Mouse (Mus musculus): ENCODE data around the gene Mboat7. TPM values are rescaled to one million over a fixed set of nuclear protein-coding genes. Genes with fewer than 3 reads are reported as not detected.
"Not testable (repeated sequence)": the region's sequence is repeated elsewhere in the genome, so short reads cannot be mapped to it uniquely, and the experiment has no call there.

The Mboat7 gene
- total RNA-seq (2015; ENCODE audit: low replicate concordance), result 17.7 and 29.3 TPM in 2 replicates
- total RNA-seq (2017; ENCODE audit: low replicate concordance), result 1.0 and 6.4 TPM in 2 replicates

GRCm38 (mm10) chr7:3692987-3693808 lies at the start of gene Mboat7:
TSS of gene Mboat7 (minus strand) at chr7:3693523.
- ATAC-seq (replicated peaks; ENCODE audit: low FRiP score, poor library complexity, severe bottlenecking), result peak; percentile 87

DNA sequence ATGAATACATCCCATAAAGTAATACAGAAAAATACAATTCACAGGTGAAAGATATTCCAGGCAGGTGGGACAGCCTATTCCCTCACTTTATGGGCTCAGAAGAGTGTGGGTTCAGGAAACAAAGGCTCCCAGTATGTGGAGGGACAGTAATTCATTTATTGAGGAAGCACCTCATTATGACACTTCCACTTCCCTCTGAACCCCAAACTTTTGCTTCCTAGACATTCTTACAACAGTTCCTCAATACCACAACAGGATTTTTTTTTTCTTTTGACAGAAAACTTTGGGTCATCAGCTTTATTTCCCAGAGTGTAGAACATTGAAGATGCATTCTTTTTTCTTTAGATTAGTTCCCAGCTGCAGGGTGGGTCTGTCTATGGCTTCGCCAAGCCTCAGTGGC lies 39.4 kb upstream of the Mboat7 start:
- ATAC-seq (replicated peaks; ENCODE audit: low FRiP score, poor library complexity, severe bottlenecking), result not testable (repeated sequence)

DNA sequence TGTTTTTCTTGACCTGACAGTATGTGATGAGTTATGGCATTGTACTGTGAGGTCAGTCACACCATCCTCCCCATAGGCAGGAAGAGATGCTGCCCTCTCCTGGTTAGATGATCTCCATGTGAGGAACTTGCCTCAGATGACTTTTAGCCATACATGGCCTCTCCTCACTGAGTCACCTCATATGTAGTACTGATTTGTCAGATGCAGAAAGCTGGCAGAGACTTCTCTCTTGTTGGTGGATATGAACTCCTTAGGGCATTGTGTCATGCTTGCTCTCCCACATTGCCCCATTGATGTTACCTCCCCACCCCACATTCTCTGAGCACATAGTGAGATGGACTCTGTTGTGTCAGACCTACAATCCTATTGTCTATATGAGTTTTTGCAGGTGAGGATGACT lies 32.1 kb upstream of the Mboat7 start:
- not testable (repeated sequence) for ATAC-seq (replicated peaks; ENCODE audit: low FRiP score, poor library complexity, severe bottlenecking)

- ATAC-seq (replicated peaks; ENCODE audit: low FRiP score, poor library complexity, severe bottlenecking), result not testable (repeated sequence)
Observed at GRCm38 (mm10) chr7:3720268-3720667, 26.9 kb upstream of the Mboat7 start, which contains the start of gene Pirb. TSS of gene Pirb (minus strand) at chr7:3720391.

- ATAC-seq (replicated peaks; ENCODE audit: low FRiP score, poor library complexity, severe bottlenecking), result no peak
Observed at GRCm38 (mm10) chr7:3715249-3715648, 21.9 kb upstream of the Mboat7 start.

GRCm38 (mm10) chr7:3712264-3712942 lies 19.1 kb upstream of the Mboat7 start:
- ATAC-seq (replicated peaks; ENCODE audit: low FRiP score, poor library complexity, severe bottlenecking), result no peak

- no peak for ATAC-seq (replicated peaks; ENCODE audit: low FRiP score, poor library complexity, severe bottlenecking)
Observed at GRCm38 (mm10) chr7:3709000-3709399, 15.7 kb upstream of the Mboat7 start.

DNA sequence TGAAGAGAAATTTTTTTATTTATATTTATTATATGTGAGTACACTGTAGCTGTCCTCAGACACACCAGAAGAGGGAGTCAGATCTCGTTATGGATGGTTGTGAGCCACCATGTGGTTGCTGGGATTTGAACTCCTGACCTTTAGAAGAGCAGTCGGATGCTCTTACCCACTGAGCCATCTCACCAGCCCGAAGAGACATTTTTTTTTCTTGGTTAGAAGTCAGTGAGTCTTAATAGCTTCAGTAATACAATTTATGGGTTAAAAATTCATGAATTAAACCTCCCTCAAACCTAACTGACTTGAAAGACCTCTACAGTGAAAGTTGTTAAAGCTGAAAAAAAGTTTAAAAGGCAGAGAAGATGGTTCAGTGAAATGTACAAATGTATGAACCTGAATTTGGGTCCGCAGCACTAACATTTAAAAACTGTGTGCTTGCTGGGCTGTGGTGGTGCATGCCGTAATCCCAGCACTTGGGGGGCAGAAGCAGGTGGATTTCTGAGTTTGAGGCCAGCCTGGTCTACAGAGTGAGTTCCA lies 15.2 kb upstream of the Mboat7 start:
- not testable (repeated sequence) for ATAC-seq (replicated peaks; ENCODE audit: low FRiP score, poor library complexity, severe bottlenecking)

DNA sequence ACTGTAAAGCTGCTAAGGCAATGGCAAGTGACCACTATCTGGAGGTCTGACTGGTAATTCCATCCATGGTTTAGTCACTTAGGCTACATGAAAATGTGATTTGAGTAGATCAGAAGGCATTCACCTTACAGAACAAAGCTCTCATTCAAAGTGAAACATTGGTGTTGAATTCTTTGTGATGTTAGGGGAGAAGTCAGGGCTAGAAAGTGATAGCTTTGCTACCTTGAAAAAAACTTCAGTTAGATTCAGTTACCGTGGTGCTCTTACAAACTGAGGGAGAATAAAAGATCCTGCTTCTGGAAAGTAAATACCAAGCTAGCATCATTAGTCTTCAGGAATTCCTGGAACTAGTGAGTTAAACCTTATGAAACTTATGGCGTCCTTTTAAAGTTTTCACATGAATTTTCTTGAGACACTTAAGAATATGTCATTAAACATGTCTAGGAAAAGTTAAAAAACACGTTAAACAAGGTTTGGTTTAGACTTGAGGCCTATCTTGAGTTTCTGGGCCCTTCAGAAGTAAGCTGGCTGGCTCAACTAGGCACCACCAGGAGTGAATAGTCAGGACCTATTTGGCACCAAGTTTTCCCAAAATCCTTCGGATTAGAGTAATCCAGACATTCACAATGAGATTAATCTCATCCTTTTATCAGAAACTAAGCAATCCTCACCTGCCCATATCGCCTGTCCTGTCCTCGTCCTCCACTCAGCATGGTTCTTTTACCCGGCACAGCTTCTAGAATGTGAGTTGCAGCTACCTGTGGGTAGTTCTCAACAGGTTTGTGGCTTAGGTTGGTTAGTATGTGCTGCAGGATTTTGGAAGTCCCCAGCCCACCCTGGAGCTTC lies 14.5 kb upstream of the Mboat7 start:
- no peak for ATAC-seq (replicated peaks; ENCODE audit: low FRiP score, poor library complexity, severe bottlenecking)

GRCm38 (mm10) chr7:3707027-3707426 lies 13.7 kb upstream of the Mboat7 start:
- ATAC-seq (replicated peaks; ENCODE audit: low FRiP score, poor library complexity, severe bottlenecking), result no peak

DNA sequence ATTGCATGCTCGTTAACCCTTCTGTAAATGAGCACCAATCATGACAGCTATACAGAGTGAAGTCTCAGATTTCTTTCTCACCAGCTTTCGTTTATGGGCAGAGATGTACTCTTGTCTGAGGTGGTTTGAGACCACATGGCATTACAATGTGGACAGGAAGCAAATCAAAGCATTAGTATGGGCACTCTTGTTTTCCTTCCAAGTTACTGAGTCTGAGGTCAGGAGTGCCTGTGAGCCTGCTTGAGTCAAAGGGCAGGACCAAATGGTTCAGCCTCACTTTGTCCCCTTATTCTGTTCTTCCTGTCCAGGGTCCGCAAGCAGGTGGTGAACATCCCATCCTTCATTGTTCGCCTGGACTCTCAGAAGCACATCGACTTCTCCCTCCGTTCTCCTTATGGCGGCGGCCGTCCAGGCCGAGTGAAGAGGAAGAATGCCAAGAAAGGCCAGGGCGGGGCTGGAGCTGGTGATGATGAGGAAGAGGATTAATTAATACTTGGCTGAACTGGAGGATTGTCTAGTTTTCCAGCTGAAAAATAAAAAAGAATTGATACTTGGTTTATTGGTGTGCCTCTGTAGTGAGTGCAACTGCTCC lies 13.1 kb upstream of the Mboat7 start:
- no peak for ATAC-seq (replicated peaks; ENCODE audit: low FRiP score, poor library complexity, severe bottlenecking)

DNA sequence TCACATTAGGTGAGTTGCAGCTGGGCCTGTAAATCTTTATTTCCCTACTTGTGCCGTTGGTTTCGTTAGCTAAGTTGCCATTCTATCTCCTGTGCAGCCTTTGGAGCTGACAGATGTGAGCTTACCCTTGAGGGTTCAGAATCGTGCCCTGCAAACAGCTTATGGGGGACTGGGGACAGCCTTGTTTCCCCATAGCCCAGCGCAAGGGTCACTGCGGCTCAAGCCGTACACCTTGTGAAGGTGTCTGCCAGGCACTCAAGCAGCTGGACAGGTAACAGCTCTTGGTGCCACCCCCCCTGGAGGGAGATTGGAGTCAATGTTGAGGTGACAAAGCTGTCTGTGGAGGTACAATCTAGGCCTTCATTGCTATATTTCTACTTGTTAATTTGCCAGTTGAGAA lies 12.6 kb upstream of the Mboat7 start:
- ATAC-seq (replicated peaks; ENCODE audit: low FRiP score, poor library complexity, severe bottlenecking), result no peak

GRCm38 (mm10) chr7:3705461-3705860 lies 12.1 kb upstream of the Mboat7 start:
- not testable (repeated sequence) for ATAC-seq (replicated peaks; ENCODE audit: low FRiP score, poor library complexity, severe bottlenecking)

DNA sequence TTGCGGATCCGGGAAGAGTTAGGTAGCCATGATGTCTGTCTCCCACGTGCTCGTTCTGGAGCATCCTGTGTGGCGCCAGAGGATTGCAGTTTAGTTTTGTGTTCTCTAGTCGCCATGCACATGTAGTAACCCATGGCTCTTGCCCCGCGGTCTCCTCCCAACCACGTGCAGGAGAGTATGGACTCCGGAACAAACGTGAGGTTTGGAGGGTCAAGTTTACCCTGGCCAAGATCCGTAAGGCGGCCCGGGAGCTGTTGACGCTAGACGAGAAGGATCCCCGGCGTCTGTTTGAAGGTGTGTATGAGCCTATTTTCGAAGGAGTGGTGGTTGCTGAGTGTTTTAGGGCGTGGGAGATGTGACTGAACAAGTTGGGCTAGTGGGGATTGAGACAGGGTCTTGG lies 11.2 kb upstream of the Mboat7 start:
- ATAC-seq (replicated peaks; ENCODE audit: low FRiP score, poor library complexity, severe bottlenecking), result peak; percentile 35

DNA sequence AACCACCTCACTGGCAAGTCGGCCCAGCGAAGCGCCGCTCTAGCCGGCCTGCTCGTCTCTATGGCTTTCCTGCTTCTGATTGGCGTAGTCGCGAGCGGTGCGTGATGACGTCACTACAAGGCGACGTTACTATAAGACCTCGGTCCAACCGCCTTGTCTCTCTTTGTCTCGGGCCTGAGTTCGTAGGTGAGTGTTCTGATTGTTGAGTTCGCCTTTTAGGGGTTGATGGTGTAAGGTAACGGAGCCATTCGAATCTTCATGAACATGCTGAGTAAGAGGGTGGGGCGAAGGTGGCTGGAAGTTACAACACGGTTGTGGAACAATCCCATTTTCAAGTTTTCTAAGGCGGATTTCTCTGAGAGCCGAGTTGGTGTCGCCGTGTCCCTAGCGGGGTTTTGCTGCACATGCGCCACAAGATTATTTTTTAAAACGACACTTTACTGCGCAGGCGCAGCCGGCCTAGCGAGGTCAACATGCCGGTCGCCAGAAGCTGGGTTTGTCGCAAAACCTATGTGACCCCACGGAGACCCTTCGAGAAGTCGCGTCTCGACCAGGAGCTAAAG lies 10.6 kb upstream of the Mboat7 start, which contains the start of gene Rps9:
Gene Rps9 (plus strand): TSS at position 115 of the 563 bp plus-strand sequence.
- ATAC-seq (replicated peaks; ENCODE audit: low FRiP score, poor library complexity, severe bottlenecking), result peak; percentile 97

- ATAC-seq (replicated peaks; ENCODE audit: low FRiP score, poor library complexity, severe bottlenecking), result peak; percentile 37
Observed at GRCm38 (mm10) chr7:3703148-3703878, 10.0 kb upstream of the Mboat7 start.

GRCm38 (mm10) chr7:3698471-3698870 lies 5.1 kb upstream of the Mboat7 start:
- no peak for ATAC-seq (replicated peaks; ENCODE audit: low FRiP score, poor library complexity, severe bottlenecking)

DNA sequence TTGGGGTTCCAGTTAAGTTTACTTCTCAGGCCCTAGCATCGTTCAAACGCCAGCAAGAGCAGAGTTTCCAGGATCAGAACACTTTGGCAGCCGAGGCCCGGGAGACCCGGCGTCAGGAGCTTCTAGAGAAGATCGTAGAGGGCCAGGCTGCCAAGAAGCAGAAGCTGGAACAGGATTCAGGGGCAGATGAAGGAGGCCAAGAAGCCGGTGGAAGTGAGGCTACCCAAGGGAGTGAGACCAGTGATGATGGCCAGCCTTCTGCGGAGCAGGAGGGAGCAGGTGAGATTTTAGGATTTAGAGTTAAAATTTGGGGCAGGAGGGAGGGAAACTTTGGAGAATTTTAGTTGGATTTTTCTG lies 1.6 kb upstream of the Mboat7 start:
- not testable (repeated sequence) for ATAC-seq (replicated peaks; ENCODE audit: low FRiP score, poor library complexity, severe bottlenecking)

Data from erythroid progenitor cell, adult 5-6 weeks (primary cell).